Mouse (Mus musculus): ENCODE results near the gene Sh3gl3. TPM values are rescaled to one million over a fixed set of nuclear protein-coding genes. Genes with fewer than 3 reads are reported as not detected.

The Sh3gl3 gene
- polyA plus RNA-seq, 1 experiment from 2014 or later: 56.7 TPM

DNA sequence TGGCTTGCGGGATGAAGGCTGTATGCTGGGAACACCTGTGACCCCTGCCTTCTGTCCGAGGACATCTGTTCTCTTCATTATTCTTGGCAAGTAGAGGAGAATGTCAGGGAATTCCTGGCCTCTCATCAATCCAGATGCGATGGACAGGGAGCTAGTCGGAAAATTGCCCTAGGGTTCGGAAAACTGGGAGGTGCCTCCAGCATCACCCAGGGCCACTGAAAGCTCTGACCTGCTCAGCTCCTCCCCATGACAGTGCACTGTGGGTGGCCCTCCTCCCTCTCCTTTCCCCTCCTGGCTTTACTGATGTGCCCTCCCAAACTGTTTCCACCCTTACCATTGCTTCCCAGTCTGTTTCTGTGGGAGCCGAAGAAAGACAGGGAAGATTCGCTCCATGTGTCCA, 29.5 kb downstream of the Sh3gl3 start:
- 72% methylated on average over 7 of the region's 7 CpGs for WGBS
- Histone ChIP-seq H3K9me3 (no peaks in the 10 kb centered on the region), H3K4me2 (no peak overlapping the region), H3K27me3 (no peaks in the 10 kb centered on the region), H3K4me3 (no peak overlapping the region), H3K4me1 (replicated peaks) (peaks cover 4% of the 10 kb centered on the region; the same call in 1 of the 2 replicates), H3K36me3 (no peaks in the 10 kb centered on the region), H3K27ac (no peak overlapping the region), H3K9ac (no peak overlapping the region)
- no peak for ATAC-seq (ENCODE audit: low FRiP score)

DNA sequence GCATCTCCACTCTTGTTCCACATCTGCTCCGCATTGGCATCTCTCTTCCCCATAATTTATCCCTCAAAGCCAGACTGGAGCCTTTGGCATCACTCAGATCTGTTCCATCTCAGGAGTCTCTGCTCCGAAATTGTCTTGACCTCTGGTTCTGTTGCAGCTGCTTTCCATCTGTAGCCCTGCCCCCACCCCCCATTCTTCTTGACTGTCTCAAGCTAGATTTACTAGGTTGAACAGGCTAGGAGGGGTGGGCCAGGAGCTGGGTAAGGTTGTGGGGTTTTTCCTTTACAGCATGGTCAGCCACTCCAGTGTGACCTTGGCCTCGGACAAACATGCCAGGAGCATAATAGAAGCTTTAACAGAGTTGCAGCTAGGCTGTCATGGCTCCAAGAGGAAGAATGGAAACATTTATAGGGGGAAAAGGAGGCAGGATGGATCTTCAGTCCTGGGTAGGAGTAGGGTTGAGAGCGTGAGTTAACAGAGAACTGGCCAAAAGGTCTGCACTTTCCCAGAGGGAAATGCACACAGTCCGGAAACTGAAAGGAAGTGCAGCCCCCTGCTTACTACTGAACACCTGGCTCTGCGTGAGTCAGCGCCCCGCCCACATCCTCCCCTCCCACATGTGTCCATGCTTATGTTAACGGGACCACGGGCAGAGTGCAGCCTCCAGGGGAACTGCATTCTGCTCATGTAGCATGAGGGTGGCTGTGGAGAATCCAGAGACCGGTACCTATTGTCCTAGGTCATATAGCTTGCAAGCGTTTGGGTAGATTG, 30.6 kb downstream of the Sh3gl3 start:
- Histone ChIP-seq H3K4me3 (no peak overlapping the region), H3K27ac (no peak overlapping the region), H3K9ac (no peak overlapping the region), H3K36me3 (no peaks in the 10 kb centered on the region), H3K27me3 (no peaks in the 10 kb centered on the region), H3K4me2 (no peak overlapping the region), H3K9me3 (no peaks in the 10 kb centered on the region), H3K4me1 (replicated peaks) (peaks cover 4% of the 10 kb centered on the region; the same call in 1 of the 2 replicates)
- WGBS: 66% methylated on average over 12 of the region's 12 CpGs
- no peak for ATAC-seq (ENCODE audit: low FRiP score)

DNA sequence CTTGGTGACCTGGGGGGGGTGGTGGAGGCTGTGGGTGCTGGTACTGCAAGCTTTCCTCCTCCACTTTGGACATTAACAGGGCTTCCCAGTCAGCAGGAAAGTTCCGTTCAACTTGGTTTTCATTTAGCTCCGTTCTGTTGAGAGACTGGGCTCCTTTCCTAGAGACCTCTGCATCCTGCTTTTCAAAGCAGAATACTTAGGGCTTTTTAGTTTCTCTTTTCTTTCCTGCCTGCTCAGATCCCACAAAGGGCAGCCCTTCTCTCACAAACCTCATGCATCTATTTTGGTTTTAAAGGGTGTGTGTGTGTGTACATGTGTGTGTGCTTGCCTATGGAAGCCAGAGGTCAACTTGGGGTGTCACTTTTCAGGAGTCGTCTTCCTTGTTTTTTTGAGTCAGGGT, 31.3 kb downstream of the Sh3gl3 start:
- Histone ChIP-seq H3K27ac (no peak overlapping the region), H3K4me3 (no peak overlapping the region), H3K4me2 (no peak overlapping the region), H3K27me3 (no peaks in the 10 kb centered on the region), H3K4me1 (replicated peaks) (peaks cover 4% of the 10 kb centered on the region; the same call in 1 of the 2 replicates), H3K36me3 (no peaks in the 10 kb centered on the region), H3K9me3 (no peaks in the 10 kb centered on the region), H3K9ac (no peak overlapping the region)
- no peak for ATAC-seq (ENCODE audit: low FRiP score)
- whole genome bisulfite sequencing: 91% methylated on average over 3 of the region's 3 CpGs

DNA sequence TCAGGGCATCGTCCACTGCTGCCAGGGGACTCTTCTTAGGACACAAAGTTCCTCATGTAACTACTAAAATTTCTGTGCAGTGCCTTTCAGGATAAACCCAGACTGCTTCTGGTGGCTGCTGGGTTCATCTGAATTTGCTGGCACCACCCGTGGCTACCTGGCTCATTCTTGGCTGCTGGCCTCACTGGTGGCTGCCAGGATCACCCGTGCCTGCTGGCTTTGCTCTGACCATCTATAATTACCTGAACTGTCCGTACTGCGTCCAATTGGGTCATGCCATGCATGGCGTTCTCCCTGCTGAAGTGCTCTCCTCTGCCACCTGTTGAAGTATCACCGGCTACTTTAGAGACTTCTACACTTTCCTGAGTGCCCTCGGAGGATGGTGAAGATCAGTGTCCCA, 33.1 kb downstream of the Sh3gl3 start:
- no peaks in the 10 kb centered on the region for H3K36me3 ChIP-seq
- no peak overlapping the region for H3K9ac ChIP-seq
- 91% methylated on average over 8 of the region's 8 CpGs for WGBS
- peaks cover 4% of the 10 kb centered on the region; the same call in 1 of the 2 replicates for H3K4me1 ChIP-seq (replicated peaks)
- no peaks in the 10 kb centered on the region for H3K9me3 ChIP-seq
- H3K4me3 ChIP-seq: no peak overlapping the region
- H3K27ac ChIP-seq: no peak overlapping the region
- H3K4me2 ChIP-seq: no peak overlapping the region
- no peak for ATAC-seq (ENCODE audit: low FRiP score)
- no peaks in the 10 kb centered on the region for H3K27me3 ChIP-seq

DNA sequence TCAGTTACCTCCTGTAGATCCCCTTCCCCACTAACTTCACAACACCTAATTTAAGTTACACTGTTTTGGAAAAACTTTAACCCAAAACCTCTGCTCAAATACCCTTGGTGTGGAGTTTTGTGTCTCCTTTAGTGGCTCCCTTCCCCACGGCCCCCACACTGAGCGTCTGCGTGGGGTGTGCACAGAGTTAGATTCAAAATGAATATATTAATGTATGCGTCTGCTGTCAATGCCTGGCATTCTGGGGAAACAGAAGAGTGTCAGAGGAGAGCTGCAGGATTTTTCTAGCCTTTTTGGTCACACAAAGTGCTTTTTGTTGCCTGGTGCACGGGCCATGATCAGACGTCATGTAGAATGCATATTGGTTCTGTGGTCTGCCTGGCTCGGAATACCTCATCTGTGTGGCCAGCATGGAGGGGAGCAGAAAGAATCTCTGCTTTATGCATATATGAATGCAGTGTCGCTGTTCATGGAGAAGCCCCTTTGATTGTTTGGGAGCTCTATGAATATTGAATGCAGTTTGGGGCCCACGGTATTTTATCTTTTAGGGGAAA, 47.8 kb downstream of the Sh3gl3 start:
- H3K9me3 ChIP-seq: no peaks in the 10 kb centered on the region
- no peak overlapping the region for H3K9ac ChIP-seq
- no peak for ATAC-seq (ENCODE audit: low FRiP score)
- H3K27ac ChIP-seq: no peak overlapping the region
- no peak overlapping the region for H3K4me2 ChIP-seq
- no peak overlapping the region for H3K4me3 ChIP-seq
- no peaks in the 10 kb centered on the region for H3K36me3 ChIP-seq
- 0 out of 2 replicates have a peak, but pooled peaks cover 7% of the 10 kb centered on the region for H3K4me1 ChIP-seq (replicated peaks)
- H3K27me3 ChIP-seq: no peaks in the 10 kb centered on the region
- 51% methylated on average over 9 of the region's 9 CpGs for WGBS

GRCm38 (mm10) chr7:82223906-82224846, 50.5 kb downstream of the Sh3gl3 start:
- H3K9ac ChIP-seq: no peak overlapping the region
- no peak overlapping the region for H3K27ac ChIP-seq
- H3K9me3 ChIP-seq: no peaks in the 10 kb centered on the region
- no peak overlapping the region for H3K4me2 ChIP-seq
- H3K4me1 ChIP-seq (replicated peaks): 0 out of 2 replicates have a peak, but pooled peaks cover 7% of the 10 kb centered on the region
- 25% methylated on average over 10 of the region's 10 CpGs for WGBS
- H3K27me3 ChIP-seq: no peaks in the 10 kb centered on the region
- no peak overlapping the region for H3K4me3 ChIP-seq
- ATAC-seq (ENCODE audit: low FRiP score): no peak
- no peaks in the 10 kb centered on the region for H3K36me3 ChIP-seq

- Histone ChIP-seq H3K27me3 (no peaks in the 10 kb centered on the region), H3K4me3 (no peak overlapping the region), H3K4me2 (no peak overlapping the region), H3K9me3 (no peaks in the 10 kb centered on the region), H3K36me3 (no peaks in the 10 kb centered on the region), H3K27ac (no peak overlapping the region), H3K4me1 (replicated peaks) (peaks cover 21% of the 10 kb centered on the region), H3K9ac (no peak overlapping the region)
- whole genome bisulfite sequencing: 65% methylated on average over 7 of the region's 7 CpGs
- no peak for ATAC-seq (ENCODE audit: low FRiP score)
Observed at GRCm38 (mm10) chr7:82233201-82233600, 59.6 kb downstream of the Sh3gl3 start.

GRCm38 (mm10) chr7:82234010-82234897, 60.6 kb downstream of the Sh3gl3 start:
- Histone ChIP-seq H3K4me2 (no peak overlapping the region), H3K4me3 (no peak overlapping the region), H3K36me3 (no peaks in the 10 kb centered on the region), H3K9ac (no peak overlapping the region), H3K27me3 (no peaks in the 10 kb centered on the region), H3K4me1 (replicated peaks) (peaks cover 21% of the 10 kb centered on the region), H3K9me3 (no peaks in the 10 kb centered on the region), H3K27ac (no peak overlapping the region)
- peak; percentile 46; the same call in 1 of the 2 replicates for ATAC-seq (ENCODE audit: low FRiP score)
- 39% methylated on average over 11 of the region's 11 CpGs for WGBS

GRCm38 (mm10) chr7:82234898-82235290, 61.3 kb downstream of the Sh3gl3 start:
- no peaks in the 10 kb centered on the region for H3K9me3 ChIP-seq
- no peak overlapping the region for H3K4me2 ChIP-seq
- WGBS: 17% methylated on average over 3 of the region's 4 CpGs
- no peak for ATAC-seq (ENCODE audit: low FRiP score)
- H3K27me3 ChIP-seq: no peaks in the 10 kb centered on the region
- no peaks in the 10 kb centered on the region for H3K36me3 ChIP-seq
- H3K9ac ChIP-seq: no peak overlapping the region
- H3K27ac ChIP-seq: no peak overlapping the region
- peaks cover 21% of the 10 kb centered on the region for H3K4me1 ChIP-seq (replicated peaks)
- no peak overlapping the region for H3K4me3 ChIP-seq

DNA sequence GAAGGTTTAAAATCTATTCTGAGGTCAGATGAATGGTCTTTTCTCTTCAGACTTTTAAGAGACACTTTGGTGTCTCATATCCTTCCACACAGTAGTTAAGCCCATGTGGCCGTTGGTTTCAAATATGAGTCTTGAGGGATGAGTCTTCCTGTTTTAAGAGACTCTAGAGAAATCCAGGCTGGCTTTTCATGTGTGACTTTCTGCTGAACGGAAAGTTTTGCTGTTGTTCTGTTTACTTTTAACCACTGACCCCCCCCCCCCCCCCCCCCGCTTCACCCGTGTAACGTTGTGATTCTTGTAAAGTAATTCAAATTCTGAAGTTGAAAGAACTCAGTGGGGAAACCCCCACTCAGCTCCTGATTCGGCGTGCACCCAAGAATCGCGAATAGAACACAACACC, 61.8 kb downstream of the Sh3gl3 start:
- WGBS: 64% methylated on average over 9 of the region's 9 CpGs
- H3K4me3 ChIP-seq: no peak overlapping the region
- H3K27ac ChIP-seq: no peak overlapping the region
- H3K9me3 ChIP-seq: no peaks in the 10 kb centered on the region
- no peak overlapping the region for H3K9ac ChIP-seq
- no peak overlapping the region for H3K4me2 ChIP-seq
- H3K36me3 ChIP-seq: no peaks in the 10 kb centered on the region
- ATAC-seq (ENCODE audit: low FRiP score): no peak
- peaks cover 21% of the 10 kb centered on the region for H3K4me1 ChIP-seq (replicated peaks)
- H3K27me3 ChIP-seq: no peaks in the 10 kb centered on the region

DNA sequence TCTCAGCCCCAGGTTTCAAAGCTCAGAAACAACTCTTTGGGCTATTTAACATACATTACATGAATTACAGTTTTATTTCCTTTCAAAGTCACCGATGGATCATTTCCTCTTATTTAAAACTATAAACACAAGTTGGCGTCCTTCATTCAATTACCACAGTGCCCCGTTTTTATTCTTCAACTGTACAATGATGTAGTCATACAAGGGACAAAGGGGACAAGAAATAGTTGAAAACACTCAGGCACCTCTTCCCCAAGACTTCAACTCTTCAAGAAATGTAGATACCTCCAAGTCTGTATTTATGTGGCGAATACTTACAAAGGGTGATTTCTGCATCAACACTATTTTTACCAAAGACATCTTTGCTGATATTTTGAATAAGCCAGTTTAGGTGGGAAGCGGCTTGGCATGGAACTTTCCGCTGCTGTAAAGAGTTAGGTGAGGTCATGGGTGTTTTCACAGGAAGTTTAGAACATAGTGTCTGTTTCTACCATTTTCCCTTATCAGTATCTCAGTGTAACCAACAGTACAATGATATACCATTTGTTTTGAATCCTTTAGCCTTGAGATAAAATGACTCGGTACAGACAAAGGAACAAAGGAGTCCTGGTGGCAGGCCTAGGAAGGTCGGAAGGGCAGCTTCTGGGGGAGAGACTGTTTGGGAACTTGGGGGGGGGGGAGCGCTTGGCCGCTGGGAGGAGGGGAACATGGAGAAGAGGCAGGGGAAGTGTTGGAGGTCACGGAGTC, 62.7 kb downstream of the Sh3gl3 start:
- H3K9me3 ChIP-seq: no peaks in the 10 kb centered on the region
- no peak overlapping the region for H3K9ac ChIP-seq
- H3K4me1 ChIP-seq (replicated peaks): peaks cover 17% of the 10 kb centered on the region
- H3K4me2 ChIP-seq: no peak overlapping the region
- no peaks in the 10 kb centered on the region for H3K27me3 ChIP-seq
- no peak overlapping the region for H3K27ac ChIP-seq
- ATAC-seq (ENCODE audit: low FRiP score): no peak
- WGBS: 58% methylated on average over 11 of the region's 11 CpGs
- H3K36me3 ChIP-seq: no peaks in the 10 kb centered on the region
- H3K4me3 ChIP-seq: no peak overlapping the region

All from hindbrain, embryonic 13.5 days (tissue).